Mouse (Mus musculus) liver (tissue): ENCODE data around the gene Duxf3.
A peak's percentile ranks its signal among the peaks of the same experiment; 100 is the strongest.
"Not testable (repeated sequence)": the region's sequence is repeated elsewhere in the genome, so short reads cannot be mapped to it uniquely, and the experiment has no call there.

ENCODE experiments used
- DNase-seq: peaks from one replicate; pipeline ENCODE4 v3.0.0-alpha.2; 2020; ENCODE audit warnings: mixed read lengths

Gene Duxf3

GRCm38 (mm10) chr10:58221571-58221970 is 10.9 kb downstream of the Duxf3 start:
- DNase-seq, result not testable (repeated sequence)

GRCm38 (mm10) chr10:58220726-58221125 is 11.7 kb downstream of the Duxf3 start:
- peak; percentile 37 for DNase-seq

- no peak for DNase-seq
These were observed 15.1 kb downstream of the Duxf3 start for GRCm38 (mm10) chr10:58217366-58217765.

- DNase-seq, result no peak
These were observed 17.1 kb downstream of the Duxf3 start for GRCm38 (mm10) chr10:58215353-58215752.

- DNase-seq, result no peak
These were observed 17.5 kb downstream of the Duxf3 start for GRCm38 (mm10) chr10:58214934-58215333.

- DNase-seq, result no peak
These were observed 18.0 kb downstream of the Duxf3 start for GRCm38 (mm10) chr10:58214497-58214896.

GRCm38 (mm10) chr10:58212230-58212629 is 20.2 kb downstream of the Duxf3 start:
- DNase-seq, result no peak

- no peak for DNase-seq
These were observed 21.3 kb downstream of the Duxf3 start for GRCm38 (mm10) chr10:58211213-58211612.

GRCm38 (mm10) chr10:58210514-58210913 is 22.0 kb downstream of the Duxf3 start:
- DNase-seq, result no peak

- DNase-seq, result no peak
These were observed 22.6 kb downstream of the Duxf3 start for GRCm38 (mm10) chr10:58209710-58210467.

GRCm38 (mm10) chr10:58206639-58207404 is 25.7 kb downstream of the Duxf3 start:
- no peak for DNase-seq

GRCm38 (mm10) chr10:58205986-58206385 is 26.5 kb downstream of the Duxf3 start:
- DNase-seq, result no peak
